Mouse (Mus musculus): ENCODE results near the gene Slc15a5.

Slc15a5 gene

DNA sequence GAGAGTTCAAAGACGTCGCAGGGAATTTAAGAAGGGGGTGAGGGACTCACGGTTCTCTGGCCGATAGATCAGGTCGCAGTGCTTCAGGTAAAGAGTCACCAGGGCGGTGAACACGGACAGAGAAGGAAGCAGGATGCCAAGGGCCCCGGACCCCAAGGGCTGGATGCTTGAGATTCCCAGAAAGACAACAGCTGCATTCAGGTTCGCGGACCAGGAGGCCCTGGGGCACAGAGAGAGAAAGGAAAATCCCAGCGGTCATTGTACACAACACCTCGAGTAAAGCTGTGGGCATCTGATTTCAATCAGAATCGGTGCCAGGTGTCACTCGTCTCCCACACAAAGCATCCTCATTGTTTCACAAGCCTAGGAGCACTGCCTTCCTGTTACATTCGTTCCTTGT is 24.1 kb downstream of the Slc15a5 start:
- DNase-seq (ENCODE audit: low spot score in 2 of 2), result no peak

DNA sequence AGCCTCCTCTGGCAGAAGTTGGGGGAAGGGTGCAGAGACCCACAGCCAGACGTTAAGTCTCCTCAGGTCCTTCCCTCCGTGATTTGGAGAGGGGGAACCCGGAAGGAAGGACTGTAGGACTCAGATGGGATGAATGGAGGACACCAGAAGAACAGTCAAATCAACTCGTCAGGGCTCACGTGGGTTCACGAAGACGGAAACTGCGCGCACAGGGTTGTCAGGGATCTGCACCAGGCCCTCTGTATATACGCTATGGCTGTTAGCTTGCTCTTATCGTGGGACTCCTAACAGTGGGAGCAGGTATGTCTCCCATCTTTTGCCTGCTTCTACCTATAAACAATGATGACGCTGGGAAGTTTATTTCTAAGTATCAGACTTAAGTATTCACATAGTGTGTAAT is 24.8 kb downstream of the Slc15a5 start:
- DNase-seq (ENCODE audit: low spot score in 2 of 2), result no peak

DNA sequence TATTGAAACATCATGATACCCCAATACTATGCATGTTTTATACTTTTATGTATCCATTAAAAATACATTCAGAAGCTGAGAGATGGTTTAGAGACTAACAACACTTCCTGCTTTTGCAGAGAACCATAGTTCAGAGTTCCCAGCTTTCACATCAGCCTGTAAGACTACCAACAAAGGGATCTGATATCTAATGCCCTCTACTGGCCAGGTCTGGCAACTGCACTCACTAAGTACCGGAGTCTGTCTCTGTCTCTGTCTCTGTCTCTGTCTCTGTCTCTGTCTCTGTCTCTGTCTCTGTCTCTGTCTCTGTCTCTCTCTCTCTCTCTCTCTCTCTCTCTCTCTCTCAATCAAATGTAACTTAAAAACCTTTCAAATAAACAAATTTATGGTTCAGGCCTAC is 25.6 kb downstream of the Slc15a5 start:
- no peak for DNase-seq (ENCODE audit: low spot score in 2 of 2)

DNA sequence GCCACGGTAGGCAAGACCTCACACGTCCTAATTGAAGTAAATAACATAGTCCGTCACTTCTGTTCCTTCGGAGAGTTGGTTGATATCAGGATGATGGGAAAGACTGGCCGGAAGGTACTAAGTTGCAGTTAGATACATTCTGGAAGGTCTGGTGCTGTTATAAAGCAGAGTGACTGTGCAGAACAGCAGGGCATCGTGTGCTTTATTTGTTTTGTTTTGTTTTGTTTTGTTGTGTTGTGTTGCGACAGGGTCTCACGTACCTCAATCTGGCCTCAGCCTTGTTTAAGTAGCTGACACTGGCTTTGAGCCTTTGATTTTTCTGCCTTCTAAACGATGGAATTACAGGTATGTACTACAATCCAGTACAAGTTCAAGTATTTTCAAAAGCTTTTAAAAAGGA is 26.0 kb downstream of the Slc15a5 start:
- no peak for DNase-seq (ENCODE audit: low spot score in 2 of 2)

DNA sequence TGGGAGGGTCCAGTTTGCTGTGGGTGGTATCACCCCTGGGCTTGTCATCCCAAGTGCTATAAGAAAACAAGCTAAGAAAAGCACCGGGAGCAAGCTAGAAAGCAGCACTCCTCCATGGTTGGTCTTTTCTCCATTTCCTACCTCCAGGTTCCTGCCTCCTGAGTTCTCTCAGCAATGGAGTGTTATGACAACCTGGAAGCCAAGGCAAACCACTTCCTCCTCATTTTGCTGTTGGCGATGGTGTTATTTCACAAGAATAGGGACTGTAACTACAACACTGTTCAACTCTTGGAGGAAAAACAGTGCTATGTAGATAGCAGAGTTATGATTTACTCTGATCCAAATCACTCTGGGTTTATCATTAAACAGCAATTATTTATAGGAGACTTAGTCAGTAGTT is 34.4 kb downstream of the Slc15a5 start:
- no peak for DNase-seq (ENCODE audit: low spot score in 2 of 2)

DNA sequence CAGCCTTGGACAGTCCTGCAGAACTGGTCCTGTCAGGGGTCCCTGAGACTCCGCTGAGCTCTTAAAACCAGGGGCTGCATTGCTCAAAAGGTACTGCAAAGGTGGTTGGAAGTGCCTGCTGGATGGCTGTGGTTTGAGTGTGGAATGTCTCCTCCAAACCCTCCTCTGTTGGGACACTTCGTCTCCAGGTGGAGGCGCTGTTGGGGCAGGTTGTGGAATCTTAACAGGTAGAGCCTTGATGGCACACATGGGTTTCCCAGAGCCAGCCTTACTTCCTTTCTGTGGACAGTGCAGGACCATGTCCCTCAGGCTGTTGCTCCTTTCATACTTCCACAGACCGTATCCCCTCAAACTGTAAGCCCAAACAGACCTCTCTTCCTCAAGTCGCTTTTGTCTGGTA is 36.8 kb downstream of the Slc15a5 start:
- DNase-seq (ENCODE audit: low spot score in 2 of 2), result no peak

DNA sequence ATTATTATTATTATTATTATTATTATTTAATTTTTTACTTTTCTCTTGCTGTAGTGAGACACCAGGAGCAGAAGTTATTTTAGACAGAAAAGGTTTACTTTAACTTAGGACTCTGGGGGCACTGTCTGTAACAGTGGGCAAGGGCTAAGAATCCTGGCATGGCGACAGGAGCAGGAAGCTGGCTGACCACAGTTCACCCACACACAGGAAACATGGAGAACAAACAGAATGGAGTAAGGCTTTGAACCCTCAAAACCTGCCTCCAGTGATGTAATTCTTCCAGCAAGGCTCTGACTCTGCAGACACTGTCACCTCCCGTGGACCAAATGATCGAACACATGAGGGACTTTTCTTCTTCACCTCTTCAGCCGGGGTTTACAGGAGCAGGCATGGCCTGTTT is 37.9 kb downstream of the Slc15a5 start:
- DNase-seq (ENCODE audit: low spot score in 2 of 2), result no peak

DNA sequence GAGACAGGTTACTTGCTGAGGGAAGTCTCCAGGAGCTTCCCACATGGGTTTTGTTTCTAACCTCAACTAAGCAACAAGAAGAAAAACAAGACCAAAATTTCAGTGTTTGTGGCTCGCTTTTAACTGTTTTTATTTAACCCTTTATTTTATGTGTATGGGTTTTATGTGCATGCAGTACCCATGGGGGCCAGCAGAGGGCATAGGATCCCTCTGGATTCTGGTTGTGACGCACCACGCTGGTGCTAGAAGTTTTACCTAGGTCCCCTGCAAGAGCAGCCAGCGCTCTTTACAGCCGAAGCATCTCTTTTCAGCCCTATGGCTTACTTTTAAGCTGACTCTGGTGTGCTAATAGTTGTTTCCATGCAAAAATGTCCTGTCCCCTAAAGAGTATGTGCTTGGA is 42.1 kb downstream of the Slc15a5 start:
- no peak for DNase-seq (ENCODE audit: low spot score in 2 of 2)

DNA sequence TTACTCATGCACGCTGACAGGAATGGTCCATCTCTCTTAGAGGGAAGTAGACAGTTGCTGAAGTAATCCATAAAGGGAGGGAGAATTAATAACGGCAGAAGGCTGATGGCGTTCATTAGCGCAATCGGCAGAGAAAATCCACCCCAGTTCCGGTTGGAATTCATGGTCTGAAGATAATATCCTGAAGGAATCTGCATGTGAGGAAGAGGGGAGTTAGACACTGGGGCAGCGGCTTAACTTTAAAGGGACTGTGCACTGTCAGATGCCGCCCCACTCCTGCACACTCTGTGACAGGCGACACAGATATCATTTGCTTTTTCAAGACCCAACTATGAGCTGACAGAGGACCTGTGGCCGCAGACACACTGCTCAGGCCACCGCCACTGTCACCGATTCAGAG is 42.8 kb downstream of the Slc15a5 start:
- no peak for DNase-seq (ENCODE audit: low spot score in 2 of 2)

DNA sequence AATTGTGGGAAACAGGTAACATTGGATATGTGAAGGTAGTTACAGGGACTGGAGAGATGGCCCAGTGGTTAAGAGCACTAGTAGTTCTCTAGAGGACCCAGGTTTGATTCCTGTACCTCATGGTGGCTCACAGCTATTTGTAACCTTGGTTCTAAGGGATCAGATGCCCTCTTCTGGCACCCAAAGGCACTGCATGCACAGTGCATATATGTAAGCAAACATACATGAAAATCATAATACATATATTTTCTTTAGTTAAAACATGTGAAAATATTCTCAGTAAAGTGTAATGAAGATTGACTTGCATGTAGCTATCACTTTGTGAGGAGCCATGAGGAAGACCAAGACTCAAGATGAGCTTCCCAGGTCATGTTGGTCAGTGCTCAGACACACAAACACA is 62.8 kb downstream of the Slc15a5 start:
- no peak for DNase-seq (ENCODE audit: low spot score in 2 of 2)

DNA sequence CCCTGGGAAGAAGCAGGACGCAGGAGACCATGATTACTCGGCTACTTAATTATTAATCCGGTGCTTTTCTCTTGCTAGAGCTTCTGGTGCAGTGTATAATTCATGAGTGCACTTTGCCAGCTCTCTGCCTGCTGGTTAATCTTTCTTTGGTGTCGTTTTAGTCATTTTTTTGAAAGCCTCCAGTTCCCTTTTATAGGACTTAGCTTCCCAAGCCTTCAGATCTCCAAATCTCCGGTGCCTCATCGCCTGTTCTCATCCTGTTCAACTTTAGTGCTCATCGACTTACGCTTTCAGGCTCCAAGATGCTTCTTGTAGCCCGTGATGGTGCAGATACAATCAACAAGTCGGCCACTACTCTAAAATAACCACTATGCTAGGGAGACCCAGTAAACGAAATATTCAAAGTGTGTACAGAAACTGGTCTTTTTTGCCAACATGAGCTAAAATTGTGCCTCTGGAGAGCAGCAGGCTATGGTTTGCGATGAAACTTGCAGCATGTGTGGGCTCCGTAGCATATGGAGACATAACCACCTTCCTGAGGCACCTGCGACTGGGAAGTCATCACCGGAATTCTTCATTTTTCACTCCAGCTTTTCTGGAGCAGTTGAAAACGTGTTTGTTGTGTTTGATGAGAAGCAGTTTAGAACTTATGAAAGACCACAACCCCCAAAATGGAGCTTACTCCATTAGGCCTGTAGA is 64.6 kb downstream of the Slc15a5 start:
- DNase-seq (ENCODE audit: low spot score in 2 of 2), result no peak

DNA sequence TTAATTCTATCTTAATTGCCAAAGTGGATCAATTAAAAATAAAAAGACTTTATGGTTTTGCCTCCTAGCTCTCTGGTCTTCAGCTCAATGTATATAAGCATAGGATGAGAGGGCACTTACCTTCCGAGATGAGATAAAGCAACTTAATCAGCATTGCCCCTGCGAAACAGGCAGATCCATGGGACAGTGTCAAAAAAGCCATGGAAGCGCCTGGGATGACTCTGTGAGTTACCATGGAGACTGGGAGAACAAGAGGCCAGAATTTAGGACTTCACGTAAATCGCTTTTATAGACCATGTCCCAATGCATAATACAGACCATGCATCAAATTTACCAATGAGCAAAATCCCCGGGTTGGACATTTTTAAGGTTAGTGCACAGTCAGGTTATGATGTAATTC is 67.8 kb downstream of the Slc15a5 start:
- DNase-seq (ENCODE audit: low spot score in 2 of 2), result no peak

DNA sequence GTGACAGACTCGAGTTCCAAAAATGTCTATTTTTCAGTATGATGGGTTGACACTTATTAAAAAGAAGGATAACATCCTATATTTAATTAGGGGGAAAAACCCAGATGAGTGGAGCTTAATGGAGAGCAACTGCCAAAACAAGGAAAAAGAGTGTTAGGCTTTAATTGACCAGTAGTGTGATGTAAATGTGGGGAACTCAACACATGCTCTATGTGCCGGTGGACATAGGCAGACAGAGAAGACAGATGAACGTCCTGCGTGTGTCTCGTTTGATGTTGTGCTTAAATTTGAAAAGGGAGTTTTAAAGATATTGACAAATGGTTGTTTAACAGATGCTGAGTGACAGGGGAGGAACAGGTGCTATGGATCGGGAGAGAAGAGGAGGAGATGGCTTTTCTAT is 72.0 kb downstream of the Slc15a5 start:
- DNase-seq (ENCODE audit: low spot score in 2 of 2), result no peak

DNA sequence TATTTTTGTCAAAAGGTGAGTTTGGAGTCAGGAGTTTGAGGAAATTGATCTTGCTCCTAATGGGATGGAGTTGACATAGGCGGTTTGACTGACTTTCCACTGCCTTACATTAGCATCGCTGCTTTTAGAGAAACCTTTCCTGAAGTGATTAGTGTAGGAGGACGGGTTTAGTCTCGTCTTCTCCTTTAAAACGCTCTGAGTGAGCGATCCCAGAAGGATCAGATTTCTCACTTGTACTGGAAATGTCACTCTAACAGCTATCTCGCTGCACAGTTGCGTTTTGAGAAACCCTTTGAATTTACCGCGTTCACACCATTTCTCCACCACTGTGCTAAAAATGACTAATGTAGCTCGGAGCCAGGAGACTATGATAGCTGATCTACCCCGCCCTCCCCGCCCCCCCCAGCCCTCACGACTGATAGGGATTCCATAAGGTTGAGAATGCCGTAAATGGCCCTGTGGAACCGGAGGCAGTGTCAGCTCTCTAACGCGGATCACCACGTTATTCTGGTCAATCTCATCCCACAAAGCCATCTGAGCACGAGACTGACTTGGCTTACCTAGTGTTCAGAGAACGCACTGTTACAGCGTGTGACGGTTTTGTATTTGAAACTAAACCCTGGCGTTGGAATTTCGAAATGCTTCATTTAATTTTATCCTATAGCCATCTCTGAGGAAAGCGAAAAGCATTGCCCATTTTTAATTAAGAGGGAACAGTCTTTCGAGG is 73.0 kb downstream of the Slc15a5 start:
- DNase-seq (ENCODE audit: low spot score in 2 of 2), result no peak

DNA sequence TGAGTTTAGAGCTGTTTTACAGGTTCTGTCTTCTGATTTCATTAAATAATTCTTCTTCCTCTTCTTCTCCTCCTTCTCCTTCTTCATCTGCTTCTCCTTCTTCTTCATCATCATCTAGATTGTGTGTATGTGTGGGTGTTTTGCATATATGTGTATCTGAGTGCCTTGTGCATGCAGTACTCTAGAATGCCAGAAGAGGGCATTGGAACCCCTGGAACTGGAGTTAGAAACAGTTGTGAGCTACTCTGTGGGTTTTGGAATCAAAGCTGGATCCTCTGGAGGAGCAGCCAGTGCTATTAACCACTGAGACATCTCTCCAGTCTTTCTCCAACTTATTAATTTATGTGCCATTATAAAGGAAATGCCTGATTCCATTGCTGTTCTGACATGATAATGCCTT is 89.9 kb downstream of the Slc15a5 start:
- no peak for DNase-seq (ENCODE audit: low spot score in 2 of 2)

DNA sequence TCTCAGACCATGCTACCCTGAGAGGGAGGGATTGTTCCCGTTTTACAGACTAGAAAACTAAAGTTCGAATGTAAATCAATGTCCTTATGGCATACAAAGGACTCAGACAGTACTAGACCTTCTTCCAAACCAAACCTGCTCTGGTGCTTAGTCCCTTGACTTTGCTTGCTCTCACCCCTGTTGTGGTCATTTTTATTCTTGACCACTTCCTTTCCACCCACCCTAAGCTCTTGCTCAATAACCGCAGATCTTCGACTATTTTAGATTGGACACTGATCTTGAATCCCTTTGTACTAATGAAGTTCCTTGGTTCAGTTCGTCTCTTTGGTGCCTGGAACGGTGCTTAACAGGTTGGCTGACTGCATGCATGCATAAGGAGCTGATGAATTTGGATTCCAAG is 94.5 kb downstream of the Slc15a5 start:
- no peak for DNase-seq (ENCODE audit: low spot score in 2 of 2)

DNA sequence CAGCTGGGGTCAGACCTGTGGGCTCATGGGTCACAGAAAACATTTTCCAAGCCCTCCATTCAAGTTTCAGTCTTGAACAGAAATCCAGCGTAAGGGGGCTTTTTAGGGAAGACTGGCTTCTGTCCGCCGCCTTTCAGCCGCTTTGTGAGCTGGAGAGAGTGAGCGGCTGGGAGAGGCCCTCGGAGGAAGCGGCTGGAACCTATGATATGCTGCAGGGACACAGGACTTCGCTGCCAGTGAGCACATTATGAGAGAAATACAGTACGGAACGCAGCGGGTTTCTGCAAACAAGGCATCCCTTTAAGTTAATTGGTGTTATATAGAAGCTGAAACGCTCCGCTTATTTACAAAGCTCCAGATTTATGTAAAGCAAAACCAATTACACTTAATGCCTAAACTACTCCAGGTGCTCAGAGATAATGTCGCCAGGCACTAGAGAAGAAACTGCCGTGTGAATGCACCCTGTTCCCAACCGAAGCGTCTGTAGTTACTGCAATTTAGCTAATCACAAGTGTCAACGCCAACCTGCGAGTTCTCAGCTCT is 97.5 kb downstream of the Slc15a5 start:
- DNase-seq (ENCODE audit: low spot score in 2 of 2), result no peak

DNA sequence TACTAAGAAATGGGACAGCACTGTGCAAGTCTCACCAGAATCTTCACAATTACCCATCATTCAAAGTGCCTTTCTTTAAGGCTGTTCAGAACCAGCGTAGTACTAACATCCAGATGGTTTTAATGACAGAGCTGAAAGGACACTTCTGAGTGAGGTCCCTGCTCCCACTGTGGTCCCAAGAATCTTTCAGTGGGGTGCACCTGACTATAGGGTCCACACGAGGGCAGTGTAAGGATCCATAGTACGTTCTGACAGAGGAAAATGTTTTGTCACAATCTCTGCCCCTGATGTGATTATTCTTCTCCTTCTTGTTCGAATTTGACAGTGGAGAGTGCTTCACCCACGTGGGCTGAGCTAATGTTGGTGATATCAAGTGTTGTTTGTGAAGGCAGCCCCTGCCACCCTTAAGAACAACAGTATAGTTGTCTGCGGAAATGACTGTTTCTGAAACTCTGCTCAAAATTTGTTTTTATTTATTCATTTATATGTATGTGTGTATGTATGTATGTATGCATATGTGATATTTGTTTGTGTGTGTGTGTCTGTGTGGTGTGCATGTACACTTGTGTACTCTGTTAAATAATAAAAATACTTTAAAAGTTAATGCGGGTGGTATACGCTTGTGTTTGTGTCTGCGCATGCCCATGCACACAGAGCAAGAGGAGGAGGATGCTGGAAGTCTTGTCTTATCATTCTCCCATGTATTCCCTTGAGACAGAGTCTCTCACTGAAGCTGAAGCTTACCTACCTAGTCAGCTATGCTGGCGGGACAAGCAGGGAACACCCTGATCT is 98.6 kb downstream of the Slc15a5 start:
- no peak for DNase-seq (ENCODE audit: low spot score in 2 of 2)

DNA sequence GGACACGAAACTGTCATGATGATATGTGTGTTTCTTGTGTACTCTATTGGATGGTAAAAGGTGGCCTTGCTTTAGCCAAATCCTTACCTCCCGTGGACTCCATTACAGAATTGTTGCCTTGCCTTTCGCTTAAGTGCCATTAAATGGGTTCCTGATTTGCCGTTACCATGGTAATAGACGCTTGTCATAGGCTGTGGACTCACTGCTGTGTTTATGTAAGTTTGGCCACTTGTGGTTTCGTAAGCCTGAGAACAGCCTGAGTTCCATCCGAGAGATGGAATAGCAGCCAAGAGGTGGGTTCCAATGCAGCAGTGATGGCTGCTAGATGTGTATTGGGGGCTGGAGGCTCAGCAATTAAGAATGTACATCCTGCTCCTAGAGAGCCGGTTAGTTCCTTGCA is 99.3 kb downstream of the Slc15a5 start:
- no peak for DNase-seq (ENCODE audit: low spot score in 2 of 2)

DNA sequence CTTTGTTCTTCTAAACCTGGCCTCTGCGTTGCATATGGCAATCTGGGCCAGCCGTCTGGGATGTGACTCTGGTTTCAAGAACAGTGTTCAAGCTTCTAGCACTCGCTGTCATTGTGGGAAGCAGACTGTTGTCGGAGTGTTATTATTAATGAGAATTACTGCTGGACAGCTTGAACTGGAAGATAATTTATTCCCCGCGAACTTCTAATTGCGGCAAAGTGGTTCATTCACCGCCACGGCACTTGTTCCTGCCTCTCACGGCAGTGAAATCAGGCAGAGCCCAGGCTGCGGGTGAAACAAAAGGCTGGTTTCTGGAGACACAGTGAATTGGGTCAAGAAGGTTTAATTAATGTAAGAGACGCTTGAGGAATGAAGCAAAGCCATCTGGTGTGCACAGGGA is 99.9 kb downstream of the Slc15a5 start:
- DNase-seq (ENCODE audit: low spot score in 2 of 2), result no peak

DNA sequence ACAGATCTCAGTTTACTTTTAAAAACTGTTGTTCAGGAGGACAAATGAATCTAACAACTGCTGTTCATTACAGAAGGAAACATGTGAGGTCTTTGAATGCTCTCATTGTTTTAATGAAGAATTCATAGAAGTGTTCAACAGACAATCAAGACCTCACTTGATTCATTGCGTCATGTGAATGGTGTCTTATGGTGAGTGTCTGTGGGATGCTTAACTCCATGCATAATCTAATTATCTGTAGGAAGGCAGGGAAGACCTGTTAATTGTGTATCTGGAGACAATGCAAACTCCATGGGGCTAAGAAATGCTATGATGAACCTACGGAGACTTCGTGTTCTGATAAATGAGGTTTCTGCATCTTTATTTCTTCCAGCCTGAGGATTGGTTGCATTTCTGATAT is 103.7 kb downstream of the Slc15a5 start:
- DNase-seq (ENCODE audit: low spot score in 2 of 2), result no peak

DNA sequence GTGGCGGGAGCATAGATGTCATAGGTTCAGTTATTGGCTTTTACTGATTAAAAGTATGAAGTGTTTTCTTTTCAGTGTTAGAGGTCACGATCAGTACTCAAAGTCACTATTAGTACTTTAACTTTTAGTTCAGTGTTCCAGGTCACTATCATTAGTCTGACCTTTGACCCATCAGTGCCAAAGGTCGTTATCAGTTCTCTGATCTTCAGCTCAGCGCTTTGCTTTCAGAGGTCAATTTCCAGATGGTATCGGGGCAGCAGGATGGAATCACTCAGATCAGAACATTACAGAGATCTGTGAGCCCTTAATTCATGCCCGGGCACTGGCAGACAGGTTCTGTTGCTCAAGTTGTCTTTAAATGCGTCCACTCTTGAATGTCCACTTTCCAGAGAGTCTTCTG is 116.0 kb downstream of the Slc15a5 start:
- no peak for DNase-seq (ENCODE audit: low spot score in 2 of 2)

DNA sequence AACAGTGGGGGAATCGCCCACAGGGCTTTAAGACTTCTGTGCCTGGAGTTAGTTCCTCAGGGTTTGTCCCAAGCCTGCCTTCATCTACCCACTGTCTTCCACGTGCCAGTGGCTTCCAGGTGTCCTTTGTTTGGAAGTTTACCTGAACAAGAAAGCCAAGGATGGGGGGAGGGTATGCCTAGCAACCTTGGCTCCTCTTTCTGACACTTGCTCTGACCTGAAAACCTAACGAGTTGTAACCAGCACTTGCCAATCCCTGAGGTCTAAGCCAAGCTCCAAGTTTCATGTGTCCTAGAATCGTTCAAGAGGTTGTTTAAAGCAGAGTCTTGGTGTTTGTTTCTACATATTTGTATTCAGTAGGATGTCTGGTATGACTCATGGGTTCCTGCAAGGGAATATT is 116.9 kb downstream of the Slc15a5 start:
- no peak for DNase-seq (ENCODE audit: low spot score in 2 of 2)
